Mouse (Mus musculus) thymus, postnatal 14 days (tissue): ENCODE measurements around the gene Vav2.

Source experiments
- DNase-seq: peaks from one replicate; pipeline ENCODE4 v3.0.0; 2021

Vav2 gene

GRCm38 (mm10) chr2:27441767-27442707 is 15.2 kb upstream of the Vav2 start, which contains the start of gene Brd3os:
Brd3os (plus strand) TSS chr2:27442324.
- DNase-seq, result peak; percentile 73

GRCm38 (mm10) chr2:27438281-27438680 is 11.4 kb upstream of the Vav2 start:
- DNase-seq, result peak; percentile 70

GRCm38 (mm10) chr2:27437876-27438275 is 11.0 kb upstream of the Vav2 start:
- no peak for DNase-seq

- peak; percentile 67 for DNase-seq
Measured at GRCm38 (mm10) chr2:27432599-27432998, 5.8 kb upstream of the Vav2 start.

- no peak for DNase-seq
Measured at GRCm38 (mm10) chr2:27430621-27431020, 3.8 kb upstream of the Vav2 start.

- DNase-seq, result peak; percentile 89
Measured at GRCm38 (mm10) chr2:27428071-27428470, 1.2 kb upstream of the Vav2 start.

GRCm38 (mm10) chr2:27426406-27426854 is 403 bp downstream of the Vav2 start:
- no peak for DNase-seq

- peak; percentile 68 for DNase-seq
Measured at GRCm38 (mm10) chr2:27425751-27426405, 955 bp downstream of the Vav2 start.

- DNase-seq, result no peak
Measured at GRCm38 (mm10) chr2:27425161-27425611, 1.6 kb downstream of the Vav2 start.

GRCm38 (mm10) chr2:27423596-27423995 is 3.2 kb downstream of the Vav2 start:
- no peak for DNase-seq

GRCm38 (mm10) chr2:27421293-27422068 is 5.4 kb downstream of the Vav2 start:
- DNase-seq, result no peak

- no peak for DNase-seq
Measured at GRCm38 (mm10) chr2:27418577-27419070, 8.2 kb downstream of the Vav2 start.

- no peak for DNase-seq
Measured at GRCm38 (mm10) chr2:27417648-27418153, 9.1 kb downstream of the Vav2 start.

GRCm38 (mm10) chr2:27416425-27416824 is 10.4 kb downstream of the Vav2 start:
- no peak for DNase-seq

- peak; percentile 17 for DNase-seq
Measured at GRCm38 (mm10) chr2:27415060-27415783, 11.6 kb downstream of the Vav2 start.

GRCm38 (mm10) chr2:27413936-27414657 is 12.7 kb downstream of the Vav2 start:
- peak; percentile 47 for DNase-seq

- DNase-seq, result no peak
Measured at GRCm38 (mm10) chr2:27413582-27413935, 13.3 kb downstream of the Vav2 start.

- DNase-seq, result no peak
Measured at GRCm38 (mm10) chr2:27412245-27412800, 14.5 kb downstream of the Vav2 start.

- DNase-seq, result peak; percentile 44
Measured at GRCm38 (mm10) chr2:27411688-27412174, 15.1 kb downstream of the Vav2 start.

GRCm38 (mm10) chr2:27410518-27411140 is 16.2 kb downstream of the Vav2 start:
- no peak for DNase-seq
